Mouse (Mus musculus) stomach, embryonic 16.5 days (tissue): ENCODE data around the gene Blm. TPM values are rescaled to one million over a fixed set of nuclear protein-coding genes. Genes with fewer than 3 reads are reported as not detected.

Source experiments
- ATAC-seq: fragments of 200-750 bp; cut with Nextera tagmentation; 2 replicates; pipeline ENCODE4 v1.8.0; 2017; ENCODE audit warnings: moderate number of reproducible peaks, moderate TSS enrichment; ENCODE audit not compliant: insufficient read depth, low FRiP score
- H3K27ac ChIP-seq: fragments of 300-500 bp; sonication (generic); 2 replicates; pipeline ENCODE4 v1.5.1; 2014; ENCODE audit warnings: low read length
- H3K27me3 ChIP-seq: fragments of 300-500 bp; sonication (generic); 2 replicates; pipeline ENCODE4 v1.6.1; 2014; ENCODE audit warnings: low read length, control low read depth, mixed read lengths; ENCODE audit not compliant: control insufficient read depth, insufficient read depth
- H3K36me3 ChIP-seq: fragments of 300-500 bp; sonication (generic); 2 replicates; pipeline ENCODE4 v1.6.1; 2014; ENCODE audit warnings: low read length; ENCODE audit not compliant: control insufficient read depth, insufficient read depth
- H3K4me1 ChIP-seq: fragments of 300-500 bp; sonication (generic); 2 replicates; pipeline ENCODE4 v1.6.1; 2014; ENCODE audit warnings: low read length, control low read depth, mixed read lengths; ENCODE audit not compliant: control insufficient read depth, insufficient read depth
- H3K4me2 ChIP-seq: fragments of 300-500 bp; sonication (generic); 2 replicates; pipeline ENCODE4 v1.6.1; 2014; ENCODE audit warnings: low read depth, low read length, mixed read lengths
- H3K4me3 ChIP-seq: fragments of 300-500 bp; sonication (generic); replicated peaks from 2 replicates; pipeline ENCODE4 v1.5.1; 2014; ENCODE audit warnings: mild to moderate bottlenecking, low read length
- H3K9ac ChIP-seq: fragments of 300-500 bp; sonication (generic); 2 replicates; pipeline ENCODE4 v1.6.1; 2014; ENCODE audit warnings: low read length
- H3K9me3 ChIP-seq: fragments of 300-500 bp; sonication (generic); replicated peaks from 2 replicates; pipeline ENCODE4 v1.6.1; 2016; ENCODE audit warnings: low read length, control low read depth; ENCODE audit not compliant: control insufficient read depth
- WGBS: fragments of 180-500 bp; shearing (Covaris S2); extraction: QIAGEN DNeasy Blood & Tissue Kit; methylation state at CpG from one replicate; pipeline ENCODE4 v1.1.7; 2014; 5-methylcytosine and 5-hydroxymethylcytosine counted together
- polyA plus RNA-seq: library from polyadenylated mRNA; unstranded; fragments of >200 nt; fragmentation: Nextera tagmentation; extraction: Ambion mirVana; gene quantifications from 2 replicates; pipeline ENCODE4 v1.2.1, GENCODE M21; 2015

Gene Blm
- polyA plus RNA-seq, 1 experiment from 2014 or later = 13.2 TPM

- H3K9ac ChIP-seq = no peak overlapping the region
- no peak for ATAC-seq
- 63% methylated on average over 1 of the region's 1 CpGs for WGBS
These were observed 45.5 kb downstream of the Blm start for GRCm38 (mm10) chr7:80489445-80489844.

GRCm38 (mm10) chr7:80487239-80487638, 47.7 kb downstream of the Blm start:
- Histone ChIP-seq H3K9me3 (no peaks in the 10 kb centered on the region), H3K9ac (no peak overlapping the region), H3K4me3 (no peak overlapping the region), H3K27me3 (no peaks in the 10 kb centered on the region), H3K36me3 (no peaks in the 10 kb centered on the region), H3K27ac (no peak overlapping the region), H3K4me2 (no peak overlapping the region), H3K4me1 (no peaks in the 10 kb centered on the region)
- WGBS = 77% methylated on average over 4 of the region's 4 CpGs
- ATAC-seq = no peak

More at GRCm38 (mm10) chr7:80489445-80489844, 45.5 kb downstream of the Blm start:
- H3K27me3 ChIP-seq = no peaks in the 10 kb centered on the region
- H3K9me3 ChIP-seq = no peaks in the 10 kb centered on the region
- H3K4me3 ChIP-seq = no peak overlapping the region
- H3K4me2 ChIP-seq = no peak overlapping the region
- no peaks in the 10 kb centered on the region for H3K4me1 ChIP-seq
- H3K27ac ChIP-seq = no peak overlapping the region
- 0 out of 2 replicates have a peak, but pooled peaks cover 3% of the 10 kb centered on the region for H3K36me3 ChIP-seq

- Histone ChIP-seq H3K27me3 (no peaks in the 10 kb centered on the region), H3K4me2 (no peak overlapping the region), H3K9ac (no peak overlapping the region), H3K27ac (no peak overlapping the region), H3K4me3 (no peak overlapping the region), H3K36me3 (no peaks in the 10 kb centered on the region), H3K9me3 (no peaks in the 10 kb centered on the region), H3K4me1 (no peaks in the 10 kb centered on the region)
- 45% methylated on average over 7 of the region's 7 CpGs for WGBS
- ATAC-seq = no peak
These were observed 54.8 kb downstream of the Blm start for GRCm38 (mm10) chr7:80480097-80480496.

GRCm38 (mm10) chr7:80473837-80474236, 61.1 kb downstream of the Blm start:
- Histone ChIP-seq H3K27me3 (no peaks in the 10 kb centered on the region), H3K27ac (no peak overlapping the region), H3K4me1 (no peaks in the 10 kb centered on the region), H3K4me3 (no peak overlapping the region), H3K9ac (no peak overlapping the region), H3K4me2 (no peak overlapping the region), H3K36me3 (no peaks in the 10 kb centered on the region), H3K9me3 (no peaks in the 10 kb centered on the region)
- ATAC-seq = no peak
- WGBS = 93% methylated on average over 7 of the region's 7 CpGs

GRCm38 (mm10) chr7:80468851-80469250, 66.1 kb downstream of the Blm start:
- H3K4me1 ChIP-seq = no peaks in the 10 kb centered on the region
- no peaks in the 10 kb centered on the region for H3K36me3 ChIP-seq
- no peak overlapping the region for H3K4me2 ChIP-seq
- H3K27me3 ChIP-seq = no peaks in the 10 kb centered on the region
- no peaks in the 10 kb centered on the region for H3K9me3 ChIP-seq
- WGBS = 90% methylated on average over 2 of the region's 2 CpGs
- H3K27ac ChIP-seq = no peak overlapping the region
- ATAC-seq = no peak
- H3K9ac ChIP-seq = no peak overlapping the region
- H3K4me3 ChIP-seq = no peak overlapping the region

GRCm38 (mm10) chr7:80467334-80467733, 67.6 kb downstream of the Blm start:
- no peaks in the 10 kb centered on the region for H3K4me1 ChIP-seq
- WGBS = 95% methylated on average over 2 of the region's 2 CpGs
- no peak for ATAC-seq

GRCm38 (mm10) chr7:80464831-80465230, 70.1 kb downstream of the Blm start:
- Histone ChIP-seq H3K9me3 (no peaks in the 10 kb centered on the region), H3K27ac (no peak overlapping the region)

More at GRCm38 (mm10) chr7:80467334-80467733, 67.6 kb downstream of the Blm start:
- Histone ChIP-seq H3K27me3 (no peaks in the 10 kb centered on the region), H3K4me2 (no peak overlapping the region), H3K36me3 (no peaks in the 10 kb centered on the region), H3K9ac (no peak overlapping the region), H3K9me3 (no peaks in the 10 kb centered on the region), H3K27ac (no peak overlapping the region), H3K4me3 (no peak overlapping the region)

GRCm38 (mm10) chr7:80461891-80462290, 73.0 kb downstream of the Blm start:
- ATAC-seq = no peak
- no peaks in the 10 kb centered on the region for H3K9me3 ChIP-seq
- no peak overlapping the region for H3K27ac ChIP-seq
- WGBS = 73% methylated on average over 7 of the region's 7 CpGs
- H3K4me3 ChIP-seq = no peak overlapping the region
- H3K9ac ChIP-seq = no peak overlapping the region
- no peak overlapping the region for H3K4me2 ChIP-seq
- H3K4me1 ChIP-seq = peaks cover 11% of the 10 kb centered on the region; the same call in 1 of the 2 replicates
- H3K27me3 ChIP-seq = no peaks in the 10 kb centered on the region
- H3K36me3 ChIP-seq = no peaks in the 10 kb centered on the region

More at GRCm38 (mm10) chr7:80464831-80465230, 70.1 kb downstream of the Blm start:
- H3K9ac ChIP-seq = no peak overlapping the region
- H3K4me3 ChIP-seq = no peak overlapping the region
- H3K27me3 ChIP-seq = no peaks in the 10 kb centered on the region
- ATAC-seq = no peak
- 76% methylated on average over 5 of the region's 5 CpGs for WGBS
- H3K4me2 ChIP-seq = no peak overlapping the region
- no peaks in the 10 kb centered on the region for H3K36me3 ChIP-seq
- H3K4me1 ChIP-seq = no peaks in the 10 kb centered on the region

- 88% methylated on average over 4 of the region's 4 CpGs for WGBS
- Histone ChIP-seq H3K36me3 (no peaks in the 10 kb centered on the region), H3K27me3 (no peaks in the 10 kb centered on the region), H3K4me2 (no peak overlapping the region), H3K9ac (no peak overlapping the region), H3K27ac (no peak overlapping the region), H3K4me1 (peaks cover 18% of the 10 kb centered on the region), H3K4me3 (no peak overlapping the region), H3K9me3 (no peaks in the 10 kb centered on the region)
- ATAC-seq = no peak
These were observed 74.0 kb downstream of the Blm start for GRCm38 (mm10) chr7:80460892-80461291.

- Histone ChIP-seq H3K4me1 (peaks cover 19% of the 10 kb centered on the region), H3K9ac (no peak overlapping the region), H3K4me2 (no peak overlapping the region), H3K27me3 (no peaks in the 10 kb centered on the region), H3K36me3 (no peaks in the 10 kb centered on the region), H3K27ac (no peak overlapping the region), H3K9me3 (no peaks in the 10 kb centered on the region), H3K4me3 (no peak overlapping the region)
- 79% methylated on average over 5 of the region's 5 CpGs for WGBS
- ATAC-seq = no peak
These were observed 74.7 kb downstream of the Blm start for GRCm38 (mm10) chr7:80460199-80460598.
